Mouse (Mus musculus): ENCODE results near the gene Cx3cr1.
"Not testable (repeated sequence)": the region's sequence is repeated elsewhere in the genome, so short reads cannot be mapped to it uniquely, and the experiment has no call there.

Gene Cx3cr1

DNA sequence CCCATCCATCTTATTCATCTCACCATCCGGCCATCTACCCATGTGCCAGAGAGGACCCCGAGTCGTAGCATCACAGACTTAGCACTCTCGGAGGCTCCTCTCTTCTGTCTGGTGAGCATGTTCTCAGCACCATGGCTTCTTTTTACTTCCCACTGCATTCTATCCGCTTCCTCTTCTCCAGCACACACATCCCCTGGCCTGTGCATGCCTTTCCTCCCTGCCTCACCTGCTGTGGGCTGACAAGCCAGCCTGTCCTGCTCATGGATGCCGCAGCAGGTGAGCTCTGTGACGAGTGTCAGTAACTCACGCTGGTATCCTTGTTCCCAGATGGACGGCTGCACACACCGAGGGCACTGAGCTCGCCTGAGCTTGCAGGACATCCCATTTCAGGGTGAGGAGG is at the start of gene Cx3cr1:
Gene Cx3cr1, minus strand, starts transcription at position 101 of the 400 bp plus-strand sequence.
- no peak for DNase-seq (ENCODE audit: low read depth)

DNA sequence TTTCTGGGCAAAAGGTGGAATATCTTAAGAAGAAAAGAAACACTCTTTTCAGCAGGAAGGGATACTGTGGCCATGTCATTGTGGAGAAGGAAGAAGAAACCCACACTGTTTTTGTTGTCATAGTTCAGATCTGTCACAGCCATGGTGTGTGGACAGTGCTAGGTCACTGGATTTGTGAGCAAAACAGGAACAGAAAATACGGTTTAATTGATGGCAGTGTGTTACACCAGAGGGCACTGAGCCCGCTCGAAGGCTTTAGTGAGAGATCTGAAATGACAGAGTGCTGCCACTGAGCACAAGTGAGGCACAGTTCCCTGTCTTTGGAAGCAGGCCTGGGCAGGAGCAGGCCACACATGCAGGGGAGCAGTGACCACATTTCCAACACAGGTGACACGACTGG is 48.5 kb upstream of the Cx3cr1 start:
- no peak for DNase-seq (ENCODE audit: low read depth)

DNA sequence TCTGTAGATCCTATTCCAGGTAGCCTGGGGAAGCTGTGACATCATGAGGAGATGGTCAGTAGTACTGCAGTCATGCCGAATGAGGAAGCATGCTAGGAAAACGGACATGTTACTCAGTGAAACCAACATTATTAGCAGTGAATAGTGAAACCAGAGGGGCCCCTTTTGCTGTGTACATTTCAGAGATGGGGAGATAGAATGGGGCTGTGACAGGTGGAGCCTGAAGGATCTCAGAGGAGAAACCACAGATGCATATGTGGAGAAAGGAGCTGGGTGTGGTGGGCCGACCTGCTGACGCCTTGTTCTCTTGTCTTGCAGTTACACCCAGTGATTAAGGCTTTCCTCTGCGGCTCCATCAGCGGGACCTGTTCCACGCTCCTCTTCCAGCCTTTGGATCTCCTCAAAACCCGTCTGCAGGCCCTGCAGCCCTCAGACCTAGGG is 46.5 kb upstream of the Cx3cr1 start:
- no peak for DNase-seq (ENCODE audit: low read depth)

DNA sequence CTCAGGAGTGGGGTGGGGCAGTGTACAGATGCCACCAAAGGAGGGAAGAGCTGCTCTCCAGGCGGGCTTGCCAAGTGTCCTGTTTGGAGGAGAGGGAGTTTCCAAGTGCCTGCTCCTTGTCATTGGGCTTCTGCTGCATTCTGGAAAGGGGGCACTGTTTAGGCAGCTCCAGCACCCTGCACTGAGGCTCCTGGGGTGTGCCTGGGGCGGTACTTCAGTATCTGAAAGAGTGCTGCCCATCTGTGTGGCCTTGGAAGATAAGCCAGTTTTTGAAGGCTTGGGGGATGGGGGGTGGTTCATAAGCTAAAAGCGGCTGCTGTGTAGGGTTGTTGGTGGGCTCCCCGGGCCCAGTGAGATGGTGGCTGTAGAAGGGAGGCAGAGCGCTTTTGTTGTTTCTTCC is 45.9 kb upstream of the Cx3cr1 start:
- DNase-seq (ENCODE audit: low read depth) = no peak

- no peak for DNase-seq (ENCODE audit: low read depth)
Measured at GRCm38 (mm10) chr9:120114789-120115151, 45.1 kb upstream of the Cx3cr1 start.

DNA sequence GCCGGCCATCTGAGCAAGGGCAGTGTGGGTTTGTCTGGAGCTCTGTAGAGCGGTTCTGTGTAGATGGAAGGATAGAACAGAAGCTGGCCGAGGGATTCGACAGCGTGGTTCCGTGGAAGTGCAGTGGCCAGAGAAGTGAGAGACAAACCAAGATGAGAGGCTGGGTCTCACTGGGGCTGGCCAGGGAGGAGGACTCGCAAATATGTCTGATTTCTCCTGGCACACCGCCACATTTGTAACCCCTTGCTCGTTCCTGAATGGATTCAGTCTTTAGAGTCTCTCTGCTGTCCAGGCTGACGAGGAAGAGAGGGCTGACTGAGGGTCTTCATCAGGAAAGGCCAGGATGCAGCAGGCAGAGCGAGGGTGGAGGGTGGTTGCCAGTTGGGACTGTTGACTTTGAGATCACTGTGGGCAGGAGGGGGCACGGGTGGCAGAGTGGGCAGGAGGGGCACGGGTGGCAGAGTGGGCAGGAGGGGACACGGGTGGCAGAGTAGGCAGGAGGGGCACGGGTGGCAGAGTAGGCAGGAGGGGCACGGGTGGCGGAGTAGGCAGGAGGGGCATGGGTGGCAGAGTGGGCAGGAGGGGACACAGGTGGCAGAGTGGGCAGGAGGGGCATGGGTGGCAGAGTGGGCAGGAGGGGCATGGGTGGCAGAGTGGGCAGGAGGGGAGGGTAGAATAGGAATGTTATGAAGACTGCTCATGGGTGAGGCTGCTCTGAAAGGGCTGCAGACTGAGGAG is 44.5 kb upstream of the Cx3cr1 start:
- DNase-seq (ENCODE audit: low read depth) = no peak

DNA sequence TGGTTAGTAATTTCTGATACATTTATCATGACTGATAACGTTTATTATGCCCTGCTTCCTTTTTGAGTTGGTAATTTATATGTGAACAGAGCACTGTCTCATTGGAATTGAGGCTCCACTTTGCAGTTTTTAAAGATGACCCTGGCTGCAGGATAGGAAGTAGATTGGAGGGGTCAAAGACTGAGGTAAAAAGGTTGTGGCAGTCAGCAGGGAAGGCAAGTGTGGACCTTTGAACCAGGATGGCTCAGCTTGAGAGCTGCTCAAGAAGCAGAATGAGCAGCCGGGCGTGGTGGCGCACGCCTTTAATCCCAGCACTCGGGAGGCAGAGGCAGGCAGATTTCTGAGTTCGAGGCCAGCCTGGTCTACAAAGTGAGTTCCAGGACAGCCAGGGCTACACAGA is 43.8 kb upstream of the Cx3cr1 start:
- DNase-seq (ENCODE audit: low read depth) = no peak

GRCm38 (mm10) chr9:120112472-120112871 is 42.8 kb upstream of the Cx3cr1 start:
- DNase-seq (ENCODE audit: low read depth) = no peak

DNA sequence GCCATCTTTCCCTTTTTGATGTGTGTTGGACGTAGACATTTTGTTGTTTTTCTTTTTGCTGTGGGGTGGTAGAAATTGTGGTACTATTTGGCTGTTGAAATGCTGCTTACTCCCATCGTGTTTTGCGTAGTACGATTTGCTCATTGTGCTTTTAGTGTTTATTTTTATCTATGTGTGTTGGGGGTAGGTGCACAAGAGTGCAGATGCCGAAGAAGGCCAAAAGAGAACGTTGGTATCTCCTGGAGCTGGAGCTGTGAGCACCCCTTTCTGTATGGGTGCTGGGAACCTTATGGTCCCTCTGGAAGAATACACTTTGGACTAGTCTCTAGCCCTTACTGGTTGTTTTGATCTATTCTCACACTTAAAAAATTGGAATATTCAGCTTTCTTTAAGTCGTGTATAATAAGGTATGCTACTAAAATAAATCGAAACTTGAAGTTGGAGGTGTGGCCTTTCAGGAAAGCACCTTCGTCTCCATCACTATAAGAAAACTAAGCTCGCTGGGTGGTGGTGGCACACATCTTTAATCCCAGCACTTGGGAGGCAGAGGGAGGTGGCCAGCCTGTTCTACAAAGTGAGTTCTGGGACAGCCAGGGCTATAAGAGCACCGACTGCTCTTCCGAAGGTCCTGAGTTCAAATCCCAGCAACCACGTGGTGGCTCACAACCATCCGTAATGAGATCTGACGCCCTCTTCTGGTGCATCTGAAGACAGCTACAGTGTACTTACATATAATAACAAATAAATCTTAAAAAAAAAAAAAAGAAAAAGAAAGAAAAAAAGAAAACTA is 41.7 kb upstream of the Cx3cr1 start:
- DNase-seq (ENCODE audit: low read depth) = no peak

DNA sequence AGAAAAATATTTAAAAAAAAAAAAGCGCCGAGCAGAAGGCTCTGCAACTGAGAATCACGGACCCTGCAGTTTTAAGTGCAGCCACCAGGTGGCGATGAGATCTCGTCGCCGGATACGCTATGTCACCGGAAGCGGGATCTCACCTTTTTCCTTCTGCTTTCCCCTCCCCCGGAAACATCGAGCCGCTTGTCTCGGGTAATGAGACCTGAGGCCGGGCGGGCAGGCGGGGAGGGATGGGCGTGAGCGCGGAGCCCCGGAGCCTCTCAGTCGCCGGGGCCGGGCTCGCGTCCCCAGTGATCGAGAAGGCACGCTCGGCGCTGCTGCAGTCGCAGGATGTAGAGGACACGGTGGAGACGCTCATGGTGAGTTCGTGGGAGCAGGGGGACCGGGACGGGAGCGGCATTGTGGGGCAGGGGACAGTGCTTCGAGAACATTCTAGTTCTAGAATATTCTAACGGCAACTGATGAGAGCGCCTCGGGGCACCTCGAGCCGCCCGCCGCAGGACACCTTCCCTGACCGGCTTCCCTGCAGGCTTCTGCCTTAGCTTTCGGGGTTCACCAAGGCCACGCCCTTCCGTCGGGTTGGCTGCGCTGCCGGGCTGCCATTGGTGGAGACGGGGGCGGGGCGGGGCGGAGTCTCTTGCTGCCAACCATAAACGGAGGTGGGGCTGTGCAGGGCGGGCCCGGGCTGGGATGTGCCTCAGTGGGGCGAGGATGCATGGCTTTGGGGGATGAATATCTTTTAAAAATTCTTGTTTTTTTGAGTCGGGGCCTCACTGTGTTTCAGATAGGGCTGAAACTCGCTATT is 40.7 kb upstream of the Cx3cr1 start, which contains the start of gene Slc25a38:
Gene Slc25a38, plus strand, starts transcription at position 164 of the 808 bp plus-strand sequence.
- DNase-seq (ENCODE audit: low read depth) = peak; percentile 96

DNA sequence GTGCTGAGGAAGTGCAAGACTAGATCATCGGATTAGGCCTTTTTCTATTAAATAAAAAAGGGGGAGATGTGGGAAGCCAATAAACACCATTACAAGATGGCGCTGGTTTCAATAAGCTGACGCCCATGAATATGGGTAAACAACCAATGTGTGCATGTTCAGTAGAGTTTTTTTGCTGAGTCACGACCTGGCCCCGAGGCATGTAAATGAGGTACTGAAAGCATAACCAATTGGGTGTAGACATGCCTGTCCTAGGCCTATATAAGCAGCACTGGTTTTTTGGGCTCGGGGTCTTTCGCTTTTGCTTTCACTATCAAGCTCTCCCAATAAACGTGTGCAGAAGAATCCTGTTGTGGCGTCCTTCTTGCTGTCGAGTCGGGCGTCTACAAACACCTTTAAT is 39.3 kb upstream of the Cx3cr1 start:
- DNase-seq (ENCODE audit: low read depth) = not testable (repeated sequence)

DNA sequence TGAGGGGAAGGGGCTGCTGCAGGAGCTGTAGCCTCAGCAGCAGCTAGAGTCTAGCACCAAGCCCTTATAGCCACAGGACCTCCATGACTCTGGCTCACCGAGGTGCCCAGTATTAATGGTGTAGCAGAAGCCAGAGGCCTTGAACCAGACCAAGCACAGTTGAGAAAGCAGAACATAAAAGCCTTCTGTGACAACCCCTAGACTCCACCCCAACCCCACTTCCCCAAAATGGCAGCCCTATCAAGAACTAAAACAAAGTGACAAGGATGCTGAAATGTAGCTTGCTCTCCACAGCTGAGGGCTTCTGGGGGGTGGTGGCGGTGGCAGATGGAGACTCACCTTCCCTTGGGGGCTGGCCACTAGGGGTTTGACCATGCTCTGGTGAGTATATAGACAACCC is 31.5 kb upstream of the Cx3cr1 start:
- DNase-seq (ENCODE audit: low read depth) = no peak

DNA sequence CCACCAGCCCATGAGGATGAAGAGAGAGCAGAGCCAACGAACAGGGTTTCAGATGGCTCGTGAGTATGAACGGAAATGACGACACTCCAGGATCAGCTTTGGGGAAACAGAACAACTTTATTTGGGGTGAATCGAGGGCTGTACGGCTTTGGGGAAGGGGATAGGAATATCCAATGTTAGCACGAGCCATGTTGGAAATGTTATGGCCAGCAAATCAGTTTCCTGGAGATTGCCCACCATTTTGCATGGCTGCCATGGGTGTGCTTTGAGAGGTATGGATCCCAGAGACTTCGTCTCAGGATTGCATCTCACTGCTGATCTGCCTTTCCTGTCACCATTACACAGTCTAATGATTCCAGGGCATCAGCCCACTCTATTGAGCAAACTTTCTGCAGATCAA is 29.6 kb upstream of the Cx3cr1 start:
- no peak for DNase-seq (ENCODE audit: low read depth)

DNA sequence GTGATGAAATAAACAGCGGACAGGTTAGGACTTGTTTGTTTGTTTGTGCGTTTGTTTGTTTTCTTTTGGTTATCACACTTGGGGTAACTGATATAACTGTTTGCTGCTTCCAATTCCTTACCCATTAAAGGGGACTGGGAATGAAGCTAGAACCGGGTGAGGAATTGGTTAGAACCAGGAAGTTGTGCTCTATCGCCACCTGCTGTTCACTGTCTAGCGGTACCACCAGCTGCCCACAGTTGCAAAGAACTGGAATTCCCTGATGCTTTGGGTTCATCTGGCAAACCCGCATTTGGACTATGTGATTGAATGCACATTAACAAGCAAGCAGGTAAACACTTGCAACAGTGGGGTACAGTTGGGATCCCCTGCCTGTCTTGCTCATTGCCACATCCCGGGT is 29.0 kb upstream of the Cx3cr1 start:
- peak; percentile 82 for DNase-seq (ENCODE audit: low read depth)

- peak; percentile 73 for DNase-seq (ENCODE audit: low read depth)
Measured at GRCm38 (mm10) chr9:120095886-120096285, 26.2 kb upstream of the Cx3cr1 start.

GRCm38 (mm10) chr9:120093701-120094100 is 24.0 kb upstream of the Cx3cr1 start:
- DNase-seq (ENCODE audit: low read depth) = no peak

GRCm38 (mm10) chr9:120091696-120092238 is 22.1 kb upstream of the Cx3cr1 start, which contains the start of gene Ccr8:
Ccr8 (plus strand) TSS chr9:120092114.
- peak; percentile 63 for DNase-seq (ENCODE audit: low read depth)

GRCm38 (mm10) chr9:120091086-120091485 is 21.4 kb upstream of the Cx3cr1 start:
- peak; percentile 59 for DNase-seq (ENCODE audit: low read depth)

DNA sequence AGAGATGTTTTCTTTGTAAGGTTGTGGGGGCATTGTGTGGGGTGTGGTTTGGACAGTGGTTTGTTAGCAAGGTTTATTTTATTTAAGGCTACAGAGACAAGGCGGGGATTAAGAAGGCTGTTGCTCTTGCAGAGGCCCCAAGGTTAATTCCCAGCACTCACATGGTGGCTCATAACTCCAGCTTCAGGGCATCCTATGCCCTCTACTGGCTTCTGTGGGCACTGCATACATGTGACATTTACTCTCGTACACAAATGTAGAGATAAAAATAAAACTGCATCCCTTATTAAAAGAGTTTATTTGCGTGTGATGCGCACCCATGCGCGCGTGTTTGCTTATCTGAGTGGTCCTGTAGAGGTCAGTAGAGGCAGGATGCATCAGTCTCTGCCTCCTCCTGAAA is 19.4 kb upstream of the Cx3cr1 start:
- DNase-seq (ENCODE audit: low read depth) = no peak

DNA sequence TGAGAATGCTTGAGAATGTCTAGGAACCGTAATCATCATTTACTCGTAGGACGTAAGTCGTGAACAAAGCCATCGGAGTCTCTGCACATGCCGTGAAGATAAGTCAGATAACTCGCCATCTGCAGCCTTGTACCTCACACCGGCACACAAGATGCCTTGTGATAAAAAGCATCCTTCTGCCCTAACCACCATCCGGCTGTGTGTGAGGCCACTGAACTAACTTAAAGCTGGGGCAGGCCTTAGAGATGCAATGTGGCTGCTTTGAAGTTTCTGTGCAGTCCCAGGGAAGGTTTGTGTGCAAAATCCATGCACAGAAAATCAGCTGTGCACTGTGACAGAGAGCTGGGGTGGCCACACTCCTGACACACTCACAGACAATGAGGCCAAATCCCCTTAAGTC is 14.7 kb upstream of the Cx3cr1 start:
- DNase-seq (ENCODE audit: low read depth) = peak; percentile 72

DNA sequence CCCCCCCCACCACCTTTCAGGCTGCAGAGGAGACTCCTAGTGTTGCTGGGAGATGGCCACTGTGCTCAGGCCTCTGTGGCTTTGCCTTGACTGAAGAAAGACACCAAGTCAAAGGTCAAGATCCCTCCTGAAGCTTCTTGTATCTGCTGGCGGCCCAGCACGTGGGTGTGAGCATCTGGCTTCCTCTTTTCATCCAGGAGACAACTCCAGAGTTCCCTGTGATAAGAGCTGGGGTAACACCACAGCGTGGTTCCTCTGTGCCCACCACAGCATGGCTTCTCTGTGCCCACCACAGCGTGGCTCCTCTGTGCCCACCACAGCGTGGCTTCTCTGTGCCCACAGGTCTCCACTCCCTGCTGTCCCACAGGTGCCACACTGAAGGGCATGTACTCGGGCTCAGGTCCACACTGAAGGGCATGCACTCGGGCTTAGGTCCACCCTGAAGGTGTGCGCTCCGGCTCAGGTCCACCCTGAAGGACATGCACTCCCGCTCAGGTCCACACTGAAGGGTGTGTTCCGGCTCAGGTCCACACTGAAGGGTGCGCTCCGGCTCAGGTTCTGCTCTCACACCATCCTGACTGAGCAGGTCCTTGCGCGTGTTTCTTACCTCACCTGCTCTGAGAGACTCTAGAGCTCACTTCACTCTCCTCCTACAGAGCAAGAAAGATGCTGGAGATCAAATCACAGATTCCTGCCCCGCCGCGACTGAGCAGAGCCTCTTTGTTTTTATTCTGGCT is 13.6 kb upstream of the Cx3cr1 start:
- DNase-seq (ENCODE audit: low read depth) = no peak
